Comparison of ENCODE assay signal across 16 mouse cellular contexts in the genomic region with DNA sequence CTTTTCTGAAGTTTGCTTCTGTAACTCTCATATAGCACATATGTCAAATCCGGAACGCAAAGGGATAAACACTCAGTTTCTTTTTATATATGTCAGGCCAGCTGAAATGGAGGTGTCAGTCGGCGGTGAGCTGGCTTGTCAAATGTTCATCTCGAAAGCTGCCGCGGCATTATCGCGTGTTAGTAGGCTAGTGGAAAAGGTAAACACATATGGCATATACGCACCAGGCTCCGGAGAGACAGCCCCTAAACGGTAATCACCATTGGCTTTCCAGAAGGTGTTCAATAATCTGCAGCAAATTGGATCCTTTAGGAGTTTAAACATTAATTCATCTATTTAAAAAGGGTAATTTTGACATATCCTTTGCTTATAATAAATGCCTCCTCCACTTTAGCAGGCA.
DNase-seq lines count a peak whose midpoint lies in the region; ATAC-seq and TF ChIP-seq lines count a peak whose summit lies in the region.
"Had no signal": no experiment of that assay in that cellular context is flagged by ENCODE, and none has a peak within 500 bp of the region (broad histone marks: within the 10 kb centered on the region; RNA-seq: fewer than 3 reads in every experiment).

No protein-coding gene starts in this region.

- H3K4me3 ChIP-seq in left cerebral cortex, adult 2 months = no peak overlapping the region
- peak overlapping the region; percentile 16; the same call in 1 of the 2 replicates for H3K4me3 ChIP-seq in embryonic facial prominence, embryonic 15.5 days (replicated peaks)
- H3K4me3 ChIP-seq: liver, embryonic 13.5 days had no signal

- no peaks in the 10 kb centered on the region for H3K9me3 ChIP-seq in embryonic facial prominence, embryonic 15.5 days (replicated peaks)
- H3K9me3 ChIP-seq: liver, embryonic 13.5 days had no signal

- intact Hi-C loops in left cerebral cortex, adult 2 months (cut with DNase I) = no loop called here
- intact Hi-C loops in left cerebral cortex, postnatal 4 days (cut with DNase I) = no loop called here
- intact Hi-C loops in left cerebral cortex, postnatal 10 days (cut with DNase I) = no loop called here

- ATAC-seq in embryonic facial prominence, embryonic 15.5 days (ENCODE audit: insufficient number of reproducible peaks, low FRiP score, low TSS enrichment, low read depth) = no peak

- no peaks in the 10 kb centered on the region for H3K36me3 ChIP-seq in embryonic facial prominence, embryonic 15.5 days
- H3K36me3 ChIP-seq: liver, embryonic 13.5 days had no signal

- no peaks in the 10 kb centered on the region for H3K4me1 ChIP-seq in embryonic facial prominence, embryonic 15.5 days
- H3K4me1 ChIP-seq: liver, embryonic 13.5 days had no signal

- no peaks in the 10 kb centered on the region for H3K27me3 ChIP-seq in embryonic facial prominence, embryonic 15.5 days
- H3K27me3 ChIP-seq: liver, embryonic 13.5 days had no signal

- peak overlapping the region; percentile 17; the same call in 1 of the 2 replicates for H3K4me2 ChIP-seq in embryonic facial prominence, embryonic 15.5 days (replicated peaks)
- H3K4me2 ChIP-seq: heart, embryonic 11.5 days; liver, embryonic 13.5 days had no signal

- no peak overlapping the region for H3K27ac ChIP-seq in left cerebral cortex, adult 2 months
- H3K27ac ChIP-seq in embryonic facial prominence, embryonic 15.5 days (replicated peaks) = no peak overlapping the region
- H3K27ac ChIP-seq: liver, embryonic 13.5 days; macrophage had no signal

- 39% methylated on average over 12 of the region's 12 CpGs for WGBS in embryonic facial prominence, embryonic 15.5 days

- TF ChIP-seq CTCF in left cerebral cortex, adult 2 months (IDR thresholded peaks at IDR 0.05) = no peak

- peak; percentile 13 to 15 for DNase-seq in left cerebral cortex, adult 2 months (ENCODE audit: extremely low spot score in 1 of 2, low spot score in 2 of 2)
- DNase-seq in left cerebral cortex, postnatal 4 days = no peak
- peak; percentile 3 to 14 for DNase-seq in left cerebral cortex, postnatal 10 days (ENCODE audit: extremely low spot score in 1 of 2, low spot score in 2 of 2)
- peak; percentile 5 for DNase-seq in right cerebral cortex, postnatal 25 days
- DNase-seq in embryo, embryonic 10.5 days (ENCODE audit: low spot score) = no peak
- no peak for DNase-seq in adrenal gland, postnatal 36 days
- DNase-seq in urinary bladder, postnatal 10 days (ENCODE audit: low spot score) = no peak
- DNase-seq: adrenal gland, postnatal 14 days; B cell, adult 2 months; cerebellum, adult 11 months; gastrocnemius, postnatal 10 days; kidney, postnatal 14 days; liver, embryonic 13.5 days had no signal

- no peak overlapping the region for H3K9ac ChIP-seq in embryonic facial prominence, embryonic 15.5 days
- H3K9ac ChIP-seq: liver, embryonic 13.5 days had no signal

Comparison
In these comparisons a context has a peak if more than half of its experiments do, and no peak if none do; other contexts are left out.
1. DNase-seq: peak in left cerebral cortex, adult 2 months (2 of 2), left cerebral cortex, postnatal 10 days (2 of 2) and right cerebral cortex, postnatal 25 days (single experiment); none in left cerebral cortex, postnatal 4 days (single experiment), embryo, embryonic 10.5 days (single experiment), adrenal gland, postnatal 36 days (0 of 2) and urinary bladder, postnatal 10 days (single experiment).